Mouse (Mus musculus): ENCODE data around the gene Tub. TPM values are rescaled to one million over a fixed set of nuclear protein-coding genes. Genes with fewer than 3 reads are reported as not detected.

The Tub gene
- 3.2 and 3.8 TPM in 2 replicates for polyA plus RNA-seq (2011; ENCODE audit: insufficient read depth, insufficient read length, low read depth, missing spikeins)

GRCm38 (mm10) chr7:108950312-108950761 is at the start of gene Tub:
Gene Tub, plus strand, starts transcription at chr7:108950338.
- peak within 1 kb of the TSS; percentile 73 for H3K4me3 ChIP-seq (ENCODE audit: low read depth, low read length)
- H3K9ac ChIP-seq (ENCODE audit: low read depth, poor library complexity, severe bottlenecking): peak within 1 kb of the TSS; percentile 35
- peaks cover 5% of the 10 kb centered on the region; the same call in 1 of the 2 replicates for H3K36me3 ChIP-seq (ENCODE audit: control insufficient read depth, insufficient read depth, low read length, poor library complexity, severe bottlenecking)
- no peaks in the 10 kb centered on the region for H3K4me1 ChIP-seq (ENCODE audit: control insufficient read depth, insufficient read depth, low read length)
- H3K27me3 ChIP-seq (ENCODE audit: control insufficient read depth, insufficient read depth, low read length, poor library complexity, severe bottlenecking): peaks cover 6% of the 10 kb centered on the region; the same call in 1 of the 2 replicates
- no peak within 1 kb of the TSS for H3K27ac ChIP-seq (ENCODE audit: insufficient read depth, low read length)
- no peaks in the 10 kb centered on the region for H3K9me3 ChIP-seq (replicated peaks; ENCODE audit: control insufficient read depth, insufficient read depth, low read length, poor library complexity, severe bottlenecking)
- no peak for TF ChIP-seq CTCF (IDR thresholded peaks at IDR 0.05; ENCODE audit: low read depth, low read length)
- TF ChIP-seq EP300 (IDR thresholded peaks at IDR 0.05; ENCODE audit: insufficient read depth, low read depth, low read length): no peak
- no peak for TF ChIP-seq POLR2A (IDR thresholded peaks at IDR 0.05; ENCODE audit: insufficient read depth, low read length)

DNA sequence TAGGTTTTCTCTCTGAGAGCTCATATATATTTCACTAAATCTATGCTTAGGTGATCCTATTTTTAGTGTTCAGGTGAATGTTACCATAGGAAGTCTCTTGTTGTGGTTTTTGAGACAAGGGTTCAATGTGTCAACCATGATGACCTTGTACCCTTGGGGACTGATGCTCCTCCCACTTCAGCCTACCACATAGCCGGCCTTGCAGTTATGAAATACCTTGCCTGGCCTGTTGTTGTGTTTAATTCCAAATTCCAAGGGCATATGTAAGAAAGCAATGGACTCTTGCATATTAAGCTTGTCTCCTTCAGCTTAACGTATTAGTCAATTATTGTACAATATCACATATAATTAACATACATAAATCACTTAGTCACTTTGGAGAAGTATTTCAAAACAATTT is 46.2 kb upstream of the Tub start:
- Histone ChIP-seq H3K9me3 (replicated peaks; ENCODE audit: control insufficient read depth, insufficient read depth, low read length, poor library complexity, severe bottlenecking) (no peaks in the 10 kb centered on the region), H3K27ac (ENCODE audit: insufficient read depth, low read length) (no peak overlapping the region), H3K27me3 (ENCODE audit: control insufficient read depth, insufficient read depth, low read length, poor library complexity, severe bottlenecking) (no peaks in the 10 kb centered on the region), H3K36me3 (ENCODE audit: control insufficient read depth, insufficient read depth, low read length, poor library complexity, severe bottlenecking) (no peaks in the 10 kb centered on the region), H3K4me3 (ENCODE audit: low read depth, low read length) (no peak overlapping the region), H3K4me1 (ENCODE audit: control insufficient read depth, insufficient read depth, low read length) (no peaks in the 10 kb centered on the region), H3K9ac (ENCODE audit: low read depth, poor library complexity, severe bottlenecking) (no peak overlapping the region)
- TF ChIP-seq POLR2A (IDR thresholded peaks at IDR 0.05; ENCODE audit: insufficient read depth, low read length): no peak
- TF ChIP-seq EP300 (IDR thresholded peaks at IDR 0.05; ENCODE audit: insufficient read depth, low read depth, low read length): no peak
- TF ChIP-seq CTCF (IDR thresholded peaks at IDR 0.05; ENCODE audit: low read depth, low read length): no peak

DNA sequence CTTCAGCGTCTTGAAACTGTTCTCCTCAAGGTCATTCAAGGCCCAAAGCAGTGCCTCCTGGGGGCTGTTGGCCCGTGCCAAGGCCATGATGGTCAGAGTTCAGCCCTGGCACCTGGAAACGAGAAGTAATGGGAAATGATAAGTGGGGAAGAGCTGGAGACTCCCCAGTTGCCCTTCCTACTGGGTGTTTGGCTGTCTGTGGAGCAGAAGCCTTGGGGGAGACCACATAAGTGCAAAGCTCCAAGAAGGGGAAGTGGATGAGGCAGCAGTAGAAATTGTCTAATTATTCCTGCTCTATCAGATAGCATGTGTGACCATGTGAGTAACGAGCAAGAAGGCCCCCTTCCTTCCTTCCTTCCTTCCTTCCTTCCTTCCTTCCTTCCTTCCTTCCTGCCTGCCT is 23.1 kb upstream of the Tub start:
- no peaks in the 10 kb centered on the region for H3K36me3 ChIP-seq (ENCODE audit: control insufficient read depth, insufficient read depth, low read length, poor library complexity, severe bottlenecking)
- no peak overlapping the region for H3K27ac ChIP-seq (ENCODE audit: insufficient read depth, low read length)
- TF ChIP-seq EP300 (IDR thresholded peaks at IDR 0.05; ENCODE audit: insufficient read depth, low read depth, low read length) (no peak), CTCF (IDR thresholded peaks at IDR 0.05; ENCODE audit: low read depth, low read length) (no peak), POLR2A (IDR thresholded peaks at IDR 0.05; ENCODE audit: insufficient read depth, low read length) (no peak)
- no peaks in the 10 kb centered on the region for H3K4me1 ChIP-seq (ENCODE audit: control insufficient read depth, insufficient read depth, low read length)
- H3K9ac ChIP-seq (ENCODE audit: low read depth, poor library complexity, severe bottlenecking): no peak overlapping the region
- H3K9me3 ChIP-seq (replicated peaks; ENCODE audit: control insufficient read depth, insufficient read depth, low read length, poor library complexity, severe bottlenecking): no peaks in the 10 kb centered on the region
- H3K27me3 ChIP-seq (ENCODE audit: control insufficient read depth, insufficient read depth, low read length, poor library complexity, severe bottlenecking): no peaks in the 10 kb centered on the region
- no peak overlapping the region for H3K4me3 ChIP-seq (ENCODE audit: low read depth, low read length)

- Histone ChIP-seq H3K27me3 (ENCODE audit: control insufficient read depth, insufficient read depth, low read length, poor library complexity, severe bottlenecking) (no peaks in the 10 kb centered on the region), H3K4me3 (ENCODE audit: low read depth, low read length) (no peak overlapping the region), H3K9ac (ENCODE audit: low read depth, poor library complexity, severe bottlenecking) (no peak overlapping the region), H3K36me3 (ENCODE audit: control insufficient read depth, insufficient read depth, low read length, poor library complexity, severe bottlenecking) (no peaks in the 10 kb centered on the region), H3K9me3 (replicated peaks; ENCODE audit: control insufficient read depth, insufficient read depth, low read length, poor library complexity, severe bottlenecking) (no peaks in the 10 kb centered on the region), H3K27ac (ENCODE audit: insufficient read depth, low read length) (no peak overlapping the region), H3K4me1 (ENCODE audit: control insufficient read depth, insufficient read depth, low read length) (no peaks in the 10 kb centered on the region)
- no peak for TF ChIP-seq POLR2A (IDR thresholded peaks at IDR 0.05; ENCODE audit: insufficient read depth, low read length)
- no peak for TF ChIP-seq EP300 (IDR thresholded peaks at IDR 0.05; ENCODE audit: insufficient read depth, low read depth, low read length)
- no peak for TF ChIP-seq CTCF (IDR thresholded peaks at IDR 0.05; ENCODE audit: low read depth, low read length)
These were observed 21.6 kb upstream of the Tub start for GRCm38 (mm10) chr7:108928280-108929188.

GRCm38 (mm10) chr7:108929726-108930393 is 20.3 kb upstream of the Tub start, which contains the start of gene Nlrp10:
Gene Nlrp10, minus strand, starts transcription at chr7:108930178.
- Histone ChIP-seq H3K4me1 (ENCODE audit: control insufficient read depth, insufficient read depth, low read length) (no peaks in the 10 kb centered on the region), H3K9ac (ENCODE audit: low read depth, poor library complexity, severe bottlenecking) (no peak within 1 kb of the TSS), H3K9me3 (replicated peaks; ENCODE audit: control insufficient read depth, insufficient read depth, low read length, poor library complexity, severe bottlenecking) (no peaks in the 10 kb centered on the region), H3K27ac (ENCODE audit: insufficient read depth, low read length) (no peak within 1 kb of the TSS), H3K27me3 (ENCODE audit: control insufficient read depth, insufficient read depth, low read length, poor library complexity, severe bottlenecking) (no peaks in the 10 kb centered on the region), H3K4me3 (ENCODE audit: low read depth, low read length) (no peak within 1 kb of the TSS), H3K36me3 (ENCODE audit: control insufficient read depth, insufficient read depth, low read length, poor library complexity, severe bottlenecking) (no peaks in the 10 kb centered on the region)
- no peak for TF ChIP-seq EP300 (IDR thresholded peaks at IDR 0.05; ENCODE audit: insufficient read depth, low read depth, low read length)
- no peak for TF ChIP-seq POLR2A (IDR thresholded peaks at IDR 0.05; ENCODE audit: insufficient read depth, low read length)
- no peak for TF ChIP-seq CTCF (IDR thresholded peaks at IDR 0.05; ENCODE audit: low read depth, low read length)
